Mouse (Mus musculus): Measurements from ENCODE around the gene Gm20388.

GRCm38 (mm10) chr8:122459990-122460389 is 2549.3 kb downstream of the Gm20388 start:
- TF ChIP-seq CTCF (conservative IDR thresholded peaks at IDR 0.05; ENCODE audit: insufficient read depth, insufficient read length, low read depth, low read length) (no peak), POLR2A (IDR thresholded peaks at IDR 0.05; ENCODE audit: low read depth, low read length) (no peak)

Data from kidney, adult 2 months (tissue).